Mouse (Mus musculus): ENCODE results near the gene Krtap9-3. TPM values are rescaled to one million over a fixed set of nuclear protein-coding genes. Genes with fewer than 3 reads are reported as not detected.
"Not testable (repeated sequence)": the region's sequence is repeated elsewhere in the genome, so short reads cannot be mapped to it uniquely, and the experiment has no call there.

The Krtap9-3 gene
- total and polyA plus RNA-seq, 2 experiments from 2014 or later = not detected

- Histone ChIP-seq H3K27me3 (ENCODE audit: insufficient read depth, low read length) (no peaks in the 10 kb centered on the region), H3K4me2 (ENCODE audit: low read depth) (no peak overlapping the region), H3K4me3 (ENCODE audit: low read depth, low read length) (no peak overlapping the region), H3K9me3 (ENCODE audit: low read length) (no peaks in the 10 kb centered on the region), H3K9ac (no peak overlapping the region), H3K27ac (ENCODE audit: low read depth, low read length) (no peak overlapping the region), H3K4me1 (ENCODE audit: insufficient read depth) (no peaks in the 10 kb centered on the region), H3K36me3 (ENCODE audit: insufficient read depth) (no peaks in the 10 kb centered on the region)
- no peak for TF ChIP-seq CTCF (IDR thresholded peaks at IDR 0.05; ENCODE audit: low read depth)
- WGBS = 61% methylated on average over 2 of the region's 2 CpGs
- no peak for ATAC-seq
- DNase-seq = no peak
Observed at GRCm38 (mm10) chr11:99633293-99633692, 35.4 kb upstream of the Krtap9-3 start.

- DNase-seq = no peak
- TF ChIP-seq CTCF (IDR thresholded peaks at IDR 0.05; ENCODE audit: low read depth) = no peak
- H3K4me1 ChIP-seq (ENCODE audit: insufficient read depth) = no peaks in the 10 kb centered on the region
- H3K9ac ChIP-seq = no peak overlapping the region
- H3K4me3 ChIP-seq (ENCODE audit: low read depth, low read length) = no peak overlapping the region
- no peaks in the 10 kb centered on the region for H3K9me3 ChIP-seq (ENCODE audit: low read length)
- H3K27ac ChIP-seq (ENCODE audit: low read depth, low read length) = no peak overlapping the region
- no peak for ATAC-seq
- H3K4me2 ChIP-seq (ENCODE audit: low read depth) = no peak overlapping the region
- no peaks in the 10 kb centered on the region for H3K27me3 ChIP-seq (ENCODE audit: insufficient read depth, low read length)
- WGBS = 76% methylated on average over 3 of the region's 3 CpGs
- H3K36me3 ChIP-seq (ENCODE audit: insufficient read depth) = no peaks in the 10 kb centered on the region
Observed at GRCm38 (mm10) chr11:99630890-99631289, 33.0 kb upstream of the Krtap9-3 start.

GRCm38 (mm10) chr11:99628138-99628537, 30.2 kb upstream of the Krtap9-3 start, which contains the start of gene Krtap4-1:
TSS of gene Krtap4-1 (minus strand) at chr11:99628238.
- Histone ChIP-seq H3K4me1 (ENCODE audit: insufficient read depth) (no peaks in the 10 kb centered on the region), H3K4me3 (ENCODE audit: low read depth, low read length) (no peak within 1 kb of the TSS), H3K4me2 (ENCODE audit: low read depth) (no peak within 1 kb of the TSS), H3K9me3 (ENCODE audit: low read length) (no peaks in the 10 kb centered on the region), H3K27ac (ENCODE audit: low read depth, low read length) (no peak within 1 kb of the TSS), H3K36me3 (ENCODE audit: insufficient read depth) (no peaks in the 10 kb centered on the region), H3K9ac (no peak within 1 kb of the TSS), H3K27me3 (ENCODE audit: insufficient read depth, low read length) (no peaks in the 10 kb centered on the region)
- TF ChIP-seq CTCF (IDR thresholded peaks at IDR 0.05; ENCODE audit: low read depth) = no peak
- DNase-seq = no peak
- no peak for ATAC-seq
- WGBS = 83% methylated on average over 4 of the region's 4 CpGs

GRCm38 (mm10) chr11:99620335-99620734, 22.4 kb upstream of the Krtap9-3 start, which contains the start of gene Gm11562:
TSS of gene Gm11562 (minus strand) at chr11:99620435.
- H3K36me3 ChIP-seq (ENCODE audit: insufficient read depth) = no peaks in the 10 kb centered on the region
- WGBS = 87% methylated on average over 2 of the region's 2 CpGs
- TF ChIP-seq CTCF (IDR thresholded peaks at IDR 0.05; ENCODE audit: low read depth) = no peak

GRCm38 (mm10) chr11:99614796-99615363, 17.0 kb upstream of the Krtap9-3 start, which contains the start of gene Krtap2-4:
TSS of gene Krtap2-4 (minus strand) at chr11:99614846.
- H3K9ac ChIP-seq = no peak within 1 kb of the TSS
- no peaks in the 10 kb centered on the region for H3K36me3 ChIP-seq (ENCODE audit: insufficient read depth)
- H3K27ac ChIP-seq (ENCODE audit: low read depth, low read length) = no peak within 1 kb of the TSS
- no peaks in the 10 kb centered on the region for H3K4me1 ChIP-seq (ENCODE audit: insufficient read depth)
- no peak for ATAC-seq
- H3K4me2 ChIP-seq (ENCODE audit: low read depth) = no peak within 1 kb of the TSS
- no peak for TF ChIP-seq CTCF (IDR thresholded peaks at IDR 0.05; ENCODE audit: low read depth)
- H3K4me3 ChIP-seq (ENCODE audit: low read depth, low read length) = no peak within 1 kb of the TSS
- no peaks in the 10 kb centered on the region for H3K27me3 ChIP-seq (ENCODE audit: insufficient read depth, low read length)
- H3K9me3 ChIP-seq (ENCODE audit: low read length) = no peaks in the 10 kb centered on the region
- no peak for DNase-seq
- WGBS = 57% methylated on average over 3 of the region's 3 CpGs

More at GRCm38 (mm10) chr11:99620335-99620734, 22.4 kb upstream of the Krtap9-3 start, which contains the start of gene Gm11562:
- no peak for DNase-seq
- Histone ChIP-seq H3K4me3 (ENCODE audit: low read depth, low read length) (no peak within 1 kb of the TSS), H3K9me3 (ENCODE audit: low read length) (no peaks in the 10 kb centered on the region), H3K27me3 (ENCODE audit: insufficient read depth, low read length) (no peaks in the 10 kb centered on the region), H3K4me1 (ENCODE audit: insufficient read depth) (no peaks in the 10 kb centered on the region), H3K27ac (ENCODE audit: low read depth, low read length) (no peak within 1 kb of the TSS), H3K9ac (no peak within 1 kb of the TSS), H3K4me2 (ENCODE audit: low read depth) (no peak within 1 kb of the TSS)
- ATAC-seq = no peak

- 74% methylated on average over 1 of the region's 2 CpGs for WGBS
- not testable (repeated sequence) for H3K9me3 ChIP-seq (ENCODE audit: low read length); H3K4me3 ChIP-seq (ENCODE audit: low read depth, low read length); H3K27ac ChIP-seq (ENCODE audit: low read depth, low read length); DNase-seq; H3K9ac ChIP-seq; ATAC-seq; H3K36me3 ChIP-seq (ENCODE audit: insufficient read depth); H3K27me3 ChIP-seq (ENCODE audit: insufficient read depth, low read length); H3K4me2 ChIP-seq (ENCODE audit: low read depth); H3K4me1 ChIP-seq (ENCODE audit: insufficient read depth)
Observed at GRCm38 (mm10) chr11:99610089-99610488, 12.2 kb upstream of the Krtap9-3 start, which contains the start of gene Gm11937. TSS of gene Gm11937 (minus strand) at chr11:99610189.

GRCm38 (mm10) chr11:99609126-99609525, 11.2 kb upstream of the Krtap9-3 start:
- no peak for ATAC-seq
- Histone ChIP-seq H3K4me2 (ENCODE audit: low read depth) (no peak overlapping the region), H3K9me3 (ENCODE audit: low read length) (no peaks in the 10 kb centered on the region), H3K27ac (ENCODE audit: low read depth, low read length) (no peak overlapping the region), H3K27me3 (ENCODE audit: insufficient read depth, low read length) (no peaks in the 10 kb centered on the region), H3K36me3 (ENCODE audit: insufficient read depth) (no peaks in the 10 kb centered on the region), H3K4me3 (ENCODE audit: low read depth, low read length) (no peak overlapping the region), H3K9ac (no peak overlapping the region), H3K4me1 (ENCODE audit: insufficient read depth) (no peaks in the 10 kb centered on the region)
- peak; percentile 13 for DNase-seq
- TF ChIP-seq CTCF (IDR thresholded peaks at IDR 0.05; ENCODE audit: low read depth) = no peak
- WGBS = 41% methylated on average over 1 of the region's 1 CpGs

- H3K4me2 ChIP-seq (ENCODE audit: low read depth); H3K9ac ChIP-seq; H3K4me3 ChIP-seq (ENCODE audit: low read depth, low read length); H3K27ac ChIP-seq (ENCODE audit: low read depth, low read length); H3K9me3 ChIP-seq (ENCODE audit: low read length); H3K27me3 ChIP-seq (ENCODE audit: insufficient read depth, low read length); H3K4me1 ChIP-seq (ENCODE audit: insufficient read depth); ATAC-seq; H3K36me3 ChIP-seq (ENCODE audit: insufficient read depth); DNase-seq: not testable (repeated sequence)
- 92% methylated on average over 1 of the region's 1 CpGs for WGBS
Observed at GRCm38 (mm10) chr11:99603208-99603607, 5.3 kb upstream of the Krtap9-3 start, which contains the start of gene Gm11938. TSS of gene Gm11938 (minus strand) at chr11:99603308.
